Mouse (Mus musculus) cerebellum, adult 11-12 months (tissue): Measurements from ENCODE around the gene Etfbkmt.
"Not testable (repeated sequence)": the region's sequence is repeated elsewhere in the genome, so short reads cannot be mapped to it uniquely, and the experiment has no call there.

Source experiments
- DNase-seq: peaks from one replicate; pipeline ENCODE4 v3.0.0; 2022

Etfbkmt gene

DNA sequence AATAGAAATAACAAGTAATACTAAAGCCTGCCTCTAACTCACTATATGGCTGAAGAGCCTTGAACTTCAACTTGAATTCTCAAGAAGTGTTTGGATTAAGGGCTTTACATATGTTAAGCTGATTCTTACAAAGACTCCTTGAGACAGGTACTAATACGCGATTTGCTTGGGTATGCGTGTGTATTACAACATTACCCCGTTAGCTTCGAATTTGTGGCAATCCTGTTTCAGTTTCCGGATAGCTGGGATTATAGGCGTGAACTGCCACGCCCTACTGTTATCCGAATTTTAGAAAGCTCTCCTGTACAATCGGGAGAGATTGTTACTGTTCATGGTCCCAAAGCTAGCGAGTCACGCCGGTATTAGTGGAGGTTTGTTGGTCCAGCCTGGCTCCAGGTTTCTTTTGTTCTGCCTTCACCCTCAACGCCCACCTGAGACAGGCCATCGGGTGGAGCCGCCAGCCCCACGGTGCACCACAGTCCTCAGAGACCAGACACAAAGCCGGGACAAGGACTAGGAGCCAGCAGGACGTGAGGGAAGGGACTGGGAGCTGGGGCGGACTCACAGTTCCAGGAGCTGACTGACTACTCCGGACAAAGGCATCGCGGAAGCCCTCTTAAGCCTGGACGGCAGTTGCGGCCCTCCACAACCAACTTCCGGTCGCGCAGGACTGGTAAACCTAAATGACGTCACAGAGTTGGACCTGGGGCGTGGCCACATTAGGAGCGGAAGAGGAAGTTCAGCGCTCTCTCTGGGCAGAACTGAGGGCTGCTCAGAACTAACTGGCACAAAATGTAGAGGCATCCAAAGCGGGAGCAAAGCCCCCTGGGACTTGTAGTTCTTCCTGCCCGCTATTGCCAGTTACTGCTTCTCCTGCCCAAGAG is 48.6 kb downstream of the Etfbkmt start, which contains the start of gene Amn1:
Gene Amn1 (minus strand): TSS at position 672 of the 884 bp plus-strand sequence.
- peak; percentile 96 for DNase-seq

- DNase-seq = no peak
Measured at GRCm38 (mm10) chr6:149188925-149189257, 49.2 kb downstream of the Etfbkmt start.

DNA sequence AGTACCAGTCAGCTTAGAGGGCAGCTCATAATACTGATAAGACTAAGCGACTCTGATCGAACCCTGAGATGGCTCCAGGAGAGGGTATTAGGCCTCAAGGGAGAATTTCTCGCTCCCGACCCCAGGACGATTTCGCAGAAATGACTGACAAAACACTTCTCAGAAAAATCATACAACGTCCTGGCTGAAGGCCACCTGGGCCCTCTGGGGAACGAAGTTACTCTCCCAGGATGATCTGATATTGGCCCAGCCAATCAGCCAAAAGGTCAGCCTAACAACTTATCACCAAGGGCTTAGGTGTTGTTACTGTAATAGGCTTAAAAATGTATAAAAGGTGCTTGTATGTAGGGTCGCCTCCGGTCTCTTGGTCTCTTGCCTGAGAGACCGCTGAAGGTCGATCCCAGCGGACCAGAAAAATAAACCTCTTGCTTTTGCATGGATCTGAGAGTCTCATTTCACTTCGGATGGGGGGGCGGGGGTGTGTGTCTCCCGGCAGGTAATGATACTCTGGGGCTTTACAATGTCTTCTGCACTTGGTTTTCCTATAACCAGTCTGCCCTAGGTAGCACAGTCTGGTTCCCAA is 49.8 kb downstream of the Etfbkmt start:
- DNase-seq = peak; percentile 34

GRCm38 (mm10) chr6:149191951-149192350 is 52.3 kb downstream of the Etfbkmt start:
- not testable (repeated sequence) for DNase-seq

DNA sequence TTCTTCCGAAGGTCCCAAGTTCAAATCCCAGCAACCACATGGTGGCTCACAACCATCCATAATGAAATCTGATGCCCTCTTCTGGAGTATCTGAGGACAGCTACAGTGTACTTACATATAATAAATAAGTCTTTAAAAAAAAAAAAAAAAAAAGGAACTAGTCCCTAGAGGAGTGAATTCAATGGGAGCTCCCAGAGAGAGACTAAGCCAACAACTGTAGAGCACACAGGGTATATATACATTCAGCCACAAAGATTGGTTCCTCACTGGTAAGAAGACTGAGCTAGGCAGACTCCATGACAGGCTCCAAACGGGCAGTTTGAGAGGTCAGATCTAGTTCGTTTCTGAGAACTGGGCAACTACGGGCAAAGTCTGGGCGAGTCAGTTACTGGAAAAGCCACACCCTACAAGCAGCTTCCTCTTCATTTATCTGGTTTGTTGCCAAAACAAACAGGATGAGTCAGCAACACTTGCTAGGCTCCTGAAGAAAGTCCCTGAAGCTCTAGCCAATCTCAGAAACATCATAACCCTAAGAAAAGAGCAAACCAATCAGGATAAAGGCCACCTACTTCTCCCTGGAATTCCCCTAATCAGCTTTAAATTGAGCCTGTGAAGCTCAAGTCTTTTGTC is 53.7 kb downstream of the Etfbkmt start:
- no peak for DNase-seq

DNA sequence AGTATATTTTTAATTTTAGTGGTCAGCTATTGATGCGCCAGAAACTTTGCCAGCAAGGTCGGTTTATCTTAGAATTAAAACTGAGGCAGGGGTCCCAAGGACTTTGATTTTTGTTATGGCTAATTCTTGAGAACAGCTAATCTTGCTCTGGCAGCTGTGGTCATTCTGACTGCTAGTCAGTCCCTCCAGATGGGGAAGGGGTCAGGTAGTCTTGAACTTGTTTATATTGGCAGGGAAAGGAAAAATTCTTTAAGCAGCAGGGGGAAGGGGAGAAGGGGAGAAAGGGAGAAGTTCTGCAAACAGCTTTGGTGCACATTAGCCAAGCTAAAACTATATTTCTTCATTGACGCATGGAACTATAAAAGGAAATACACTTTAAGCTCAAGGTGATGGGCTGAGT is 57.5 kb downstream of the Etfbkmt start:
- no peak for DNase-seq

GRCm38 (mm10) chr6:149198572-149198971 is 58.9 kb downstream of the Etfbkmt start:
- DNase-seq = no peak
